Mouse (Mus musculus) embryonic facial prominence, embryonic 11.5 days (tissue): ENCODE measurements around the gene Rev3l. TPM values are rescaled to one million over a fixed set of nuclear protein-coding genes. Genes with fewer than 3 reads are reported as not detected.
"Not testable (repeated sequence)": the region's sequence is repeated elsewhere in the genome, so short reads cannot be mapped to it uniquely, and the experiment has no call there.

ENCODE experiments used
- ATAC-seq: fragments of 200-750 bp; cut with Nextera tagmentation; replicated peaks from 2 replicates; pipeline ENCODE4 v1.8.0; 2017; ENCODE audit warnings: low read depth; ENCODE audit not compliant: insufficient number of reproducible peaks, low FRiP score, low TSS enrichment
- DNase-seq: peaks from one replicate; pipeline ENCODE4 v3.0.0-alpha.2; 2015; ENCODE audit warnings: low spot score
- H3K27ac ChIP-seq: fragments of 300-500 bp; sonication (generic); replicated peaks from 2 replicates; pipeline ENCODE4 v1.5.1; 2014; ENCODE audit warnings: mild to moderate bottlenecking, low read depth, low read length, control low read depth
- H3K27me3 ChIP-seq: fragments of 300-500 bp; sonication (generic); 2 replicates; pipeline ENCODE4 v1.6.1; 2014; ENCODE audit warnings: mild to moderate bottlenecking, low read length, moderate library complexity, mixed read lengths; ENCODE audit not compliant: control insufficient read depth, insufficient read depth
- H3K36me3 ChIP-seq: fragments of 300-500 bp; sonication (generic); replicated peaks from 2 replicates; pipeline ENCODE4 v1.6.1; 2014; ENCODE audit warnings: low read depth, mild to moderate bottlenecking, low read length, moderate library complexity, mixed read lengths; ENCODE audit not compliant: control insufficient read depth, insufficient read depth
- H3K4me1 ChIP-seq: fragments of 300-500 bp; sonication (generic); 2 replicates; pipeline ENCODE4 v1.6.1; 2014; ENCODE audit warnings: low read length, mixed read lengths; ENCODE audit not compliant: control insufficient read depth, insufficient read depth
- H3K4me2 ChIP-seq: fragments of 300-500 bp; sonication (generic); 2 replicates; pipeline ENCODE4 v1.6.1; 2014; ENCODE audit warnings: low read depth, mild to moderate bottlenecking, control low read depth, low read length, moderate library complexity
- H3K4me3 ChIP-seq: fragments of 300-500 bp; sonication (generic); 2 replicates; pipeline ENCODE4 v1.5.1; 2014; ENCODE audit warnings: low read depth, low read length, control low read depth
- H3K9ac ChIP-seq: fragments of 300-500 bp; sonication (generic); replicated peaks from 2 replicates; pipeline ENCODE4 v1.6.1; 2014; ENCODE audit warnings: mild to moderate bottlenecking, control low read depth, low read length
- H3K9me3 ChIP-seq: fragments of 300-500 bp; sonication (generic); replicated peaks from 2 replicates; pipeline ENCODE4 v1.6.1; 2016; ENCODE audit warnings: mild to moderate bottlenecking, low read length, inconsistent platforms, mixed read lengths; ENCODE audit not compliant: control insufficient read depth
- WGBS: fragments of 180-500 bp; shearing (Covaris S2); extraction: QIAGEN DNeasy Blood & Tissue Kit; methylation state at CpG from one replicate; pipeline ENCODE4 v1.1.7; 2014; 5-methylcytosine and 5-hydroxymethylcytosine counted together
- polyA plus RNA-seq: library from polyadenylated mRNA; unstranded; fragments of >200 nt; fragmentation: Nextera tagmentation; extraction: Ambion mirVana; gene quantifications from 2 replicates; pipeline ENCODE4 v1.2.1, GENCODE M21; 2014

Gene Rev3l
- polyA plus RNA-seq, 1 experiment from 2014 or later = 21.8 TPM

DNA sequence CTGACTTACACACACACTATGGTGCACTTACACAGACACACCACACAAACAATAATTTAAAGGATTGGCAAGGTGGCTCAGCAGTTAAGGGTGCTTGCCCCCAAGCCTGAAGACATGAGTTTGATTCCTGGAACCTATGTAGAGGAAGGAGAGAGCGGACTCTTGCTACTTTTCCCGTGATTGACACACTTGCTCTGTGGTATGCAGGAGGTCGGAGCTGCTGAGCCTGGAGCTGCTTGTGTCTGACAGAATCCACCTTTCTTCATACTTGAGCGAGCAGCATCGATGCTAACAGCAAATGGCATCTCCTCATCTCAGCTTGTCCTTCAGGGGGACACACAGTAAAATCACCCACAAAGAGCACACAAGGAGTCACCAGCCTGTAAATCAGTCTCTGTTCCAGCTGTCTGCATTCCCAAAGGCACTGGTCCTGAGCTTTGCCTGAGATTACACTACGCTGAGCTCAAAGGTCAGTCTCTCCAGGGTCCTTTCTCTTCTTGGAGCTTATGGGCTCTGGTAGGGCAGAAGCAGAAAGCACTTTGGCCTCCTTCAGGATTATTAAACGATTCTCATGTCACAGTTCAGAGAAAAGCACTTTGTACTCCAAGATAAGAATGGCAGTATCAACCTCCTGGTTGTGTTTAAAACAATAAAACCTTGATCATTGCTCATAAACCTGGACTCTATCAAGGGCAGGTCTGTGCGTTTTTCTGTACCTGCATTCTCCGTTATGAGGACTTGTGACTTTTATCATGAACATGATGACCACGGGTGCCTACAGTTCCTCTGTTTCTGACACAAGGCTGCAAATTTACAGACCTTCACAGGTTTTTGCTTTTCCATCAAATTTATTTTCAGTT is 175.1 kb downstream of the Rev3l start:
- WGBS = 84% methylated on average over 10 of the region's 10 CpGs
- Histone ChIP-seq H3K4me1 (no peaks in the 10 kb centered on the region), H3K27me3 (no peaks in the 10 kb centered on the region), H3K36me3 (no peaks in the 10 kb centered on the region), H3K9ac (no peak overlapping the region), H3K4me2 (no peak overlapping the region), H3K4me3 (no peak overlapping the region), H3K27ac (no peak overlapping the region), H3K9me3 (no peaks in the 10 kb centered on the region)
- DNase-seq (no peak), ATAC-seq (no peak)

DNA sequence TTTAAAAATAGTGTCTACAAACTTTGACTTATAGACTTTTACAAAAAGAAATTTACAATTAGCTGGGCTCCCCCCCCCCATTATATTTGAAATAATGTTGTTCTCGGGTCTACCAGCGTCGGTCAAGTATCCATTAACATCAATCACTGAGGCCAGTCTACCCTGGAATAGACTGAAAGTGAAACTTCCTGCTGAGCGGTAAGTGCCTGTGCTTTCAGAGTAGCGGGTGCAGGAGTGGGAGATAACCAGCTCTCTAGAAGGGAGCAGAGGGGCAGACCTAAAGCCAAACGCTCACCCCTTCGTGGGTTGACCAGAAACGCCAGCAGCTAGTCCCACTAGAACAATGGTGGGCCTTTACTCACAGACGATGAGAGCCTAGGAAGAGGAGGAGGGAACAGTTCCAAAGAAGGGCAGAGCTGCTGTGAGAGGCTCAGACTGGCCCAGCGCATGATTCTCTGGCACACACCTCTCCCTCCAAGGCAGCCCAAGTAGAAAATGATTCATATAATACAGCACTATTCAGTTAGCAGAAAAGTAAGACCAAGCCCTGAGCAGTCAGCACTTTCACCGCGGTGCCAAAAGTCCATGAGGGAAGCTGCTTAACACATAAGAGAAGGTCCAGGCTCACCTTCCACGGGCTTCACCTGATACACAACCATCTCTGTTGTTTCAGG is 177.0 kb downstream of the Rev3l start:
- DNase-seq (no peak), ATAC-seq (no peak)
- Histone ChIP-seq H3K4me3 (no peak overlapping the region), H3K4me2 (no peak overlapping the region), H3K27ac (no peak overlapping the region), H3K27me3 (no peaks in the 10 kb centered on the region), H3K9me3 (no peaks in the 10 kb centered on the region), H3K36me3 (no peaks in the 10 kb centered on the region), H3K9ac (no peak overlapping the region), H3K4me1 (no peaks in the 10 kb centered on the region)
- 68% methylated on average over 13 of the region's 13 CpGs for WGBS

DNA sequence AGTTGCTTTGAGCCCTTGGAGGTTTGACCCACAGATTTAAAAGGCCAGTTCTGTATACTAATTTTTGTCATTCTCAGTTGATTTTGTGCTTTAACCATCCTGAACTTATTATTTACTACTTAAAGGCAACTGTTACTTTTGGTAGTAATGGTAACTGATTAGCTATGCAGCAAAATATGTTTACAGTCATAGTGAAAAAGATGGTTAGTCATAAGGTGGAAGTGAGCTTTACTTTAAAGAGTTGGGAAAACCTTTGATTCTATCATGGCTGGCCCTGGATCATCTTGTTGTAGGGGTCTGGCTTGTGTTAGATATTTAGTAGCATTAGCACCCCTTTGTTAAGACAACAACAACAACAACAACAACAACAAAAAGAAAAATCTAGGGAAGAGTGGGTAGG is 180.7 kb downstream of the Rev3l start:
- no peaks in the 10 kb centered on the region for H3K36me3 ChIP-seq
- ATAC-seq (no peak), DNase-seq (no peak)
- no peaks in the 10 kb centered on the region for H3K4me1 ChIP-seq
- no peaks in the 10 kb centered on the region for H3K27me3 ChIP-seq
- no peak overlapping the region for H3K9ac ChIP-seq
- H3K27ac ChIP-seq = no peak overlapping the region
- H3K4me3 ChIP-seq = no peak overlapping the region
- no peaks in the 10 kb centered on the region for H3K9me3 ChIP-seq
- H3K4me2 ChIP-seq = no peak overlapping the region

DNA sequence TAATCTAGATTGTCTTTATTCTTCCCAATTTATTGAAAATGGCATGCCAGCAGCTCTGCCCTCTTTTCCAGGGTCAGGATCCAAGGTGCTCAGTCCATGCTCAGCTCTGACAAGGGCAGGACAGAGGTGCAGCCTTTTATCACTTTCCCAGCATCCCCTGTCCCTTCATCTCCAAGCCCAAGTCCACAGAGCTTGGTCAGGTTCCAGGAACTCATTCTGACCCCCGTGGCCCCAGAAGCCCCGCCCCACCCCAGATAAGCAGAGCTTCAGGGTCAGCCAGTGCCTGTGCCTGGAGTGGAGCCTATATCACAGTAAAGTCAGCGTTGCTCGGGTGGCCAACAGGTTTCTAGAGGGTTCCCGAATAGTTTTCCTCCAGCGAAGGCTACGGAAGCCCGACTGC is 192.6 kb downstream of the Rev3l start:
- not testable (repeated sequence) for H3K4me3 ChIP-seq, H3K9me3 ChIP-seq, H3K36me3 ChIP-seq, DNase-seq, H3K27ac ChIP-seq, H3K27me3 ChIP-seq, ATAC-seq, H3K4me2 ChIP-seq, H3K4me1 ChIP-seq, H3K9ac ChIP-seq
- 79% methylated on average over 8 of the region's 8 CpGs for WGBS

Other genes with a start within 250 kb of the Rev3l start
- gene Traf3ip2, start 119.2 kb upstream of the Rev3l start, polyA plus RNA-seq = 12.5 and 15.9 TPM in 2 replicates
- 4.4 TPM in 2 replicates for gene Mfsd4b4, start 167.1 kb downstream of the Rev3l start, polyA plus RNA-seq
- gene Mfsd4b2, start 194.8 kb downstream of the Rev3l start, polyA plus RNA-seq = not detected in 2 replicates
- gene Mfsd4b3, start 228.0 kb downstream of the Rev3l start, polyA plus RNA-seq = 0.11 and 0.34 TPM in 2 replicates